Mouse (Mus musculus) splenic B cell, adult 2 months (primary cell): ENCODE results near the gene Zfp644.
"Not testable (repeated sequence)": the region's sequence is repeated elsewhere in the genome, so short reads cannot be mapped to it uniquely, and the experiment has no call there.

Experiments
- DNase-seq: peaks from one replicate; pipeline ENCODE4 v3.0.0-alpha.2; 2011; ENCODE audit warnings: low read depth, low spot score
- H3K27me3 ChIP-seq: 2 replicates; pipeline ENCODE4 v1.6.1; 2012; ENCODE audit warnings: mild to moderate bottlenecking, low read length, moderate library complexity, mixed read lengths; ENCODE audit not compliant: control insufficient read depth, poor library complexity, insufficient read depth, severe bottlenecking
- H3K36me3 ChIP-seq: 2 replicates; pipeline ENCODE4 v1.6.1; 2012; ENCODE audit warnings: mild to moderate bottlenecking, low read length, moderate library complexity, mixed read lengths; ENCODE audit not compliant: control insufficient read depth, poor library complexity, insufficient read depth, severe bottlenecking

Zfp644 gene

DNA sequence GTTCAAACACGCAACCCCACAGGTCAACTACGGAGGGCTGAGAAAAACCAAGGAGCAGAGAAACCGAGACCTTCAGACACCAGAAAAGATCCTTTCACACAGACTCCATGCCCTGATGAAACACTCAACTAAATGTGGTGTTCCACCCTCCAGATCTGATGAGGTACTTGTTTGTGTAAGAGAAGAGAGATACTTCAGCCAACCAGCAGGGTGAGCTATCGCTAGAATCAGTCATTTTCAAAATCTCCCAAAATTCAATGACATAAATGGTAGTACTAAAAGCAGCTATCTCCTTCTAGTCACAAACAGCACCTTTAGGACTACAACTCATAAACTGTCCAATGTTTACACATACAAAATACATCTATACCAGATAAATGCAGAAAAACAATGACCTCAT, 4.1 kb downstream of the Zfp644 start:
- peak; percentile 66 for DNase-seq
- Histone ChIP-seq H3K36me3 (0 out of 2 replicates have a peak, but pooled peaks cover 2% of the 10 kb centered on the region), H3K27me3 (no peaks in the 10 kb centered on the region)

DNA sequence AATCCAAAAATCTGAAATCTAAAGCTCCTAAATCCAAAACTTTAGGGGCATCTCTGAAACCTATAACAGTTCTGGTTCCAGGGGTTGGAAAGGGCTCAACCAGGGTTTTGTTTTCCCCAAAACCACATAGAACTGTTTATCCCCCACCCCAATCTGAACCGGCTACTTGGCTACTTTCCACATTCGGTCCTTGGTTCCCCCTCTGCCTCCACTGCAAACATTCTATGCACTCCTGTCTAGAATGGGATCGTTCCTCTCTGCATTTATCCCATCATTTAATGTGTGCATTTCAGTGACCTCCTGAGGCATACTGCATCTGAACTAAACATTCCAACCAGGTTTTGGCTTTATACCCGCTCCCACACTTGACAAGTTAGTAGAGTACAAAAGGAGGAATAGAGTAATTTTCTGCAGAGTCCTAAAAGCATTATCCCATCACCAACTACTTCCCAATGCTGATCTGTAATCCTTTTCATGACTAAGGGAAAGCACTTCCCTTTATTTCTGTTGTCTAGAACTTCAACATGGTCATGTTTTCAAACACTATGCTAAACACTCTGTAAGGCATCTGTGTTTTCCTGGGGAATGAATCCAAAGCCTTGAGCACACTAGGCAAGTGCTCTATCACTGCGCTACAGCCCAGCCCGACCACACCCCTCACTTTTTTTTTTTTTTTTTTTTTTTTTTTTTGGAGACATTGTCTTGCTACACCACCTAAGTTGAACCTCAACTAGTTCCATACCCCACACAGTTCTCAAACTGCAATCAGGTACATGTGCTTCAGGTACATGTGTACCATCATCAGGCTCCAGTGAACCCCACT, 16.2 kb downstream of the Zfp644 start:
- peaks cover 2% of the 10 kb centered on the region; the same call in 1 of the 2 replicates for H3K36me3 ChIP-seq
- H3K27me3 ChIP-seq, result no peaks in the 10 kb centered on the region
- DNase-seq, result no peak

DNA sequence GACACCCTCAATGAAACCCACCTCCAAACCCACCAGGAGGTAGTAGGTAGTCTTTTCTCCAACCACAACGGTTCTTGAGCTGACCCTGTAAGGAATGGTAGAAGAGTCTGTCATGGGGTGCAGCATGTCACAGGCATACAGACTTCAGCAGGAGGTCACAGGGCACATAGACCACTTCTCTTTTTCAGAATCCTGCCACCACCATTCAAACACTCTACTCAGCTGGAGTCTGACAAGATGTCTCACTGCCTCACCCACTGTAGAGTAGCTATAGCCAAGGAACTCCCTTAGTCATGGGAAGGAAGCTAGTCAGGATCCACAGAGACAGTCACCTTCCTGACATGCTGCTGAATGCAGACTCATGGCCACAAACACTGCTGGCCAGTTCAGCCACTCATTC, 17.4 kb downstream of the Zfp644 start:
- DNase-seq, result peak; percentile 16
- Histone ChIP-seq H3K27me3 (no peaks in the 10 kb centered on the region), H3K36me3 (peaks cover 2% of the 10 kb centered on the region; the same call in 1 of the 2 replicates)

DNA sequence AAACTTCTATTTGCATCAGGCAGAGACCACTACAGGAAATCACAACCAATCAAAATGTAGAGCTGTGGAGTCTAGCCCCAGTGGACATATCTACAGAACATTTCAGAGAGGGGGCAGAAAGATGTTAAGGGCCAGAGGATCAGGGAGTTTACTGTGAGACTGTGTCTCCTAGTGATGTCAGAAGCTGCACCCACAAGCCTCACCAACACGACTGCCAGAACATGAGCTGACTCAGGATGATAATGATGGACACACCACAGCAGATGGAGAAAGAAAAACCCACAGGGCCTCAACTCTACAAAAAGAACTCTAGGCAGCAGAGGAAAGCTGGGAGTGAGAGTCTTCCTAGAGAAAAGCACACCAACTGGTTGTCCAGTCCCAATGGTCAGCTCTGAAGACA, 18.3 kb downstream of the Zfp644 start:
- not testable (repeated sequence) for H3K36me3 ChIP-seq, DNase-seq

DNA sequence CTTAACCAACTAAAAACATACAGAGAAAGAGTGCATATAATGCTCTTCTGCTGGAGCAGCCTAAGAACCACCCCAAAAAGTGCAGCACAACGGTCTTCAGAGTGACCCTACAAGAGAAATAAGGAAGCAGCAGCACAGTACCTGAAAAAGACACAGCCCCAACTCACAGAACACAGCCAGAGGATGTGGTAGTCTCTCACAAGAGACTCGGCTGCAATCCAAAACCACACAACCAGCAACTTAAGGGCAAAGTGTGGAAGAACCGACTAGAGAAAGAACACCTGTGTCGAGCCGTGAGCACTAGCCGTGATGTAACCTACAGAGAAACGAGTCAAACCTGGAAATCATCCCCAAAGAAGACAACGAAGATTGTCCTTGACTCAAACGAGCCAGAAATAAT, 20.3 kb downstream of the Zfp644 start:
- DNase-seq, result peak; percentile 34
- Histone ChIP-seq H3K36me3 (peaks cover 2% of the 10 kb centered on the region; the same call in 1 of the 2 replicates), H3K27me3 (no peaks in the 10 kb centered on the region)

More for the DNA sequence above, 18.3 kb downstream of the Zfp644 start:
- not testable (repeated sequence) for H3K27me3 ChIP-seq

DNA sequence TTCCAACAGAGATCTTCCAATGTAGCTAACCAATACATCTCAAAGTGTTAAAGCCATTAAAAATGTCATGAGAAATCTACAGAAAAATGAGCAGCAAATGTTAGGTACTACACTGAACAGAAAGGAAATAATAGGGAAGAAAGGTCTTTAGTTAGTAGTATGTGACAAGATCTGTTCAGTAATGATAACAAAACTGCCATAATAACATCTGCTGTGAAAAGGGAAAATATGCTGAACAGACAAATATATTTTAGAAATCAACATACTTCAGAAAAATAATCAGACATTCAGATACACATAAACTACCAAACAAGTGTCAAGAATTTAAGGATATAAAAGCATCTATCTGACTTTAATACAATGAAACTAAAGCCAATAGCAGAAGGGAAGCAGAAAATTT, 24.5 kb downstream of the Zfp644 start:
- Histone ChIP-seq H3K36me3 (no peaks in the 10 kb centered on the region), H3K27me3 (no peaks in the 10 kb centered on the region)
- DNase-seq, result no peak

DNA sequence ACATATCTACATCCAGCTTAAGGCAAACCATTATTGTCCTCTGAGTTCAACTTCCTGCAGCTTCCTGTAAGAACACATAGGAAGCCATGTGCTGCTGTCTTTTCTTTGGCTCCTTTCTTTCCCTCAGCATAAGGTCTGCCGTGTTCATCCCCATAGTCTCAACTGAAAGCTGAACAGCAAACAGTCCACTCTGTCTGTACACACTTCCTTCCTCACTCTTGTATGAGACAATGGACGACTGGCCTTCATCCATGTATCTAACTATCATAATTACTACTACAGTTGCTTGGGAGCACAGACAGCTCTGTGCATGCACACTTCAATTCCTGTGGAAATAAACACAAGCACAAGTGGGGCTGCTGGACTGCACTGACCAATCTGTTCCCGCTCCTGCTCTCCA, 25.2 kb downstream of the Zfp644 start:
- Histone ChIP-seq H3K27me3 (no peaks in the 10 kb centered on the region), H3K36me3 (no peaks in the 10 kb centered on the region)
- DNase-seq, result no peak

DNA sequence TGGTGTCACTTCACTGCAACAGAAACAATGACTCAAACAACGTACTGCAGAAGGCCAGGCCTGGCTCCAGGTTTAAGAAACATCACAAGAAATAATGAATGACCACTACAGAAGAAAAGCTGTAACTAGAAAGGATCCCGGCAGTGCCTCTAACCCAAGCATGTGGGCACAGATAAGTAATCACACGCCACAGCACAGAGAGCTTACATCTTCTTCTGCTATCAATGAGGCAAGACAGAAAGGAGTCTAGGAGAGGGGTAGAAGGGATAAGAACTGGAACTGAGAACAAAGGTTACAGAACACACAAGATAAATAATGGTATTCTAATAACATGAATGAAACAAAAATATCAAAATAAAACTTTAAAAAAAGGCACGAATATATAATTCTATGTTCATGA, 32.2 kb downstream of the Zfp644 start:
- Histone ChIP-seq H3K36me3 (peaks cover 2% of the 10 kb centered on the region; the same call in 1 of the 2 replicates), H3K27me3 (no peaks in the 10 kb centered on the region)
- no peak for DNase-seq

DNA sequence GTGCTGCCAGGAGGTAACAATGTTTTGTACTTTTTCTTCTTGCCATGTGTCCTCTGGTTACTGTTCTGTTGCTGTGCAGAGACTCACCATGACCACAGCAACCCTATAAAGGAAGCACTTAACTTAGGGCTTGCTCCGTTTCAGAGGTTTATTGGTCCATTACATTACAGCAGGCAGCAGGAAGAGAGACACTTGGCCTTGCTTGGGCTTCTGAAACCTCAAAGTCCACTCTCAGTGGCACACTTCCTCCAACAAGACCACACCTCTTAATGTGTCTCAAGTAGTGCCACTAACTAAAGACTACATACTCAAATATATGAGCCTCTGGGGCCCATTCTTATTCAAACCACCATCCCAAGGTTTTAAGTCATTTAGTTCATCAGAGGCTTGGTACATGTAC, 36.2 kb downstream of the Zfp644 start:
- no peaks in the 10 kb centered on the region for H3K27me3 ChIP-seq
- H3K36me3 ChIP-seq, result peaks cover 8% of the 10 kb centered on the region; the same call in 1 of the 2 replicates
- DNase-seq, result peak; percentile 4

DNA sequence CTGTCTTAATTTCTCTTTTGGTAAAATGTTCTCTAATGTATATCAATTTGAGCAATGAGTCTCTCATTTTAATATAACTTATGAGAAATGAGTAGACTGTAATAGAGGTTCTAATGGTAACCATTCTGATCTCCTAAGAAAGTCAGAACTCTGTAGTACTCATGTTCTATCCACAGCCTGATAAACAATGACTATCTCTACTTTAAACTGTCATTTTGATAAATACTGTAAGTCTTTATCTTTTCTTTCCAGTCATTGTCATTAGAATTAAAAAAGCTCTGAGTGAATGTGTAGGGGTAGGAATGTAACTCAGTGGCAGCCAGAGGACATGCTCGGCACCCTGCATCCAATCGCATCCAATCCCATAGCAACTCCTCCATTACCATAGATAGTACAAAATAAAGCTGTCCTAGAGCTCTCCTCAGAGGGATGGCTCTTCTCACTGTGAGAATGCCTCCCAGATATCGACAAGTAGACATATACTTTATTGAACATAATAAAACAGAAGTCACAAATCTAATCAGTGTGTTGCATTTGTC, 44.2 kb downstream of the Zfp644 start:
- Histone ChIP-seq H3K36me3 (peaks cover 7% of the 10 kb centered on the region; the same call in 1 of the 2 replicates), H3K27me3 (no peaks in the 10 kb centered on the region)
- DNase-seq, result no peak

DNA sequence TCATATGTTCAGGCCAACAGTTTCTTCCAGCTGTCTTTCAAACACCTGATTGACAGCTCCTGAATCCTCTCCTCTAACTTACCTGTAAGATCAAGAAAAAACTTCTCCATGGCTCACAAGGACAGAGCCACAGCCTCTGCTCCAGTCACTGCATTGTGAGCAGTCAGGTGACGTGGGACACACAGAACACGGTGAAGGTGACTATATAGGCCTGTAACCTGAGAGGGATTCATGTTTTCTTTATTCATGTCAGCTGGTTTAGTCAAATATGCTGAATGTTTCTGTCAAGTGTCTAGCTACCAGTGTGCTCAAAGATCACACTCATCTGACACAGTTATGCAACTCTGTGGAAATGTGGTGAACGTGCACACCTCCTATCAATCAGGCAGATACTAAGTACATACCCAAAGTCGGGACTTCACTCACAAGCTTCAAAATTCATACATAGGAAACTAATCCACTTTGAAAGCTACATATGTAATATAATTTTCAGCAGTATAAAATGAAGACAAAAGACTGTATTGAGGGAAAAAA, 44.8 kb downstream of the Zfp644 start:
- Histone ChIP-seq H3K27me3 (no peaks in the 10 kb centered on the region), H3K36me3 (peaks cover 7% of the 10 kb centered on the region; the same call in 1 of the 2 replicates)
- no peak for DNase-seq

DNA sequence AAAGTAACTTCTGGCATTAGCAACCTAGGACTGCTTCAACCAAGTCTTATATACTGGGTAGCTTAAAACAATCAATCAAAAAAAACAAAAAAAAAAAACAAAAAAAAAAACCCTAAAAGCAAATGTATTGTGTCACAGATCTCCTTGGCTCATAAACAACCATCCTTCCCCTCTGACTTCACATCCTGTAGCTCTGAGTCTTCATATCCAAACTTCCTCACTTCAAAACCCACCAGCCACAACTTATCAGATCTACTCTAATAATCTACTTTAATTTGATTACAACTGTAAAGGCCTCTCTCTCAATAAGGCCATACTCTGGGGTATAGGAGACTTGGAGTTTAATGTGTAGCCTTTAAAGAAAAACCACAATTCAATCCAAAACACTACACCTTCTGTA, 47.1 kb downstream of the Zfp644 start:
- Histone ChIP-seq H3K27me3 (no peaks in the 10 kb centered on the region), H3K36me3 (peaks cover 4% of the 10 kb centered on the region; the same call in 1 of the 2 replicates)
- DNase-seq, result no peak

DNA sequence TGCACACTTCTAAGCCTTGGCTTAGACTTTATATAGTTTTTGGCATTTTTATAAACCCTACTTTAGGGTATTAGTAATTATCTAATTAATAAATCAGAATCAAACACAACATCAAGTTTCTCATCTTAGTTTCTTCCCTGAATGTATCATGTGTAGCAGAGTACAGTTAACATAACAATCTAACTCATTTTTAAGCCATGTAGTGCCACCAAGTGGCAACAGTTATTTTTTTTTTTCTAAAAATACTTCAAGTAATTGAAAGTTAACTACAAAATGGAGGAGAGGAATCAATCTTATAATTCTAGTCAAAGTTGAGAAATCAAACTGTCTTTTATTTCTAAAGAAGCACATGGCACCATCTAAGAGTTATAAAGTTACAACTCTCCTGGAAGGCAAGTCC, 47.6 kb downstream of the Zfp644 start:
- DNase-seq, result peak; percentile 7
- no peaks in the 10 kb centered on the region for H3K27me3 ChIP-seq
- peaks cover 4% of the 10 kb centered on the region; the same call in 1 of the 2 replicates for H3K36me3 ChIP-seq

DNA sequence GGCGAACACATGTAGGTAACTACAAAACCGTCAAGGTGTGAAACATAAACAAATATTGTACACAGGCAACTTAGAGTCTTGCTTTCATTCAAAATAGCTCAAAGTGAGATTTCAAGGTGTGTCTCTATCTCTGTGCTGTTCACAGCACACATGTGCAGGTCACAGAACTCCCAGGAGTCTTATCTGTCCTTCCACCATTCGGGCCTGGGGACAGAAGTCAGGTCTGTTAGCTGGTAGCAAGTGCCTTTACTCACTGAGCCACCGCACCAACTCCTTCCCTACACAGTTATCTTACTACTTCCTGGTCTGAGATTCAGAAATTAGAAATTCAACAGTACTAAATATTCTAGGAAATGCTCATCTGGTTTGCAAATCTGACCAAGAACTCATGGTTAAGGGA, 53.7 kb downstream of the Zfp644 start:
- DNase-seq, result no peak
- H3K36me3 ChIP-seq, result peaks cover 1% of the 10 kb centered on the region; the same call in 1 of the 2 replicates

DNA sequence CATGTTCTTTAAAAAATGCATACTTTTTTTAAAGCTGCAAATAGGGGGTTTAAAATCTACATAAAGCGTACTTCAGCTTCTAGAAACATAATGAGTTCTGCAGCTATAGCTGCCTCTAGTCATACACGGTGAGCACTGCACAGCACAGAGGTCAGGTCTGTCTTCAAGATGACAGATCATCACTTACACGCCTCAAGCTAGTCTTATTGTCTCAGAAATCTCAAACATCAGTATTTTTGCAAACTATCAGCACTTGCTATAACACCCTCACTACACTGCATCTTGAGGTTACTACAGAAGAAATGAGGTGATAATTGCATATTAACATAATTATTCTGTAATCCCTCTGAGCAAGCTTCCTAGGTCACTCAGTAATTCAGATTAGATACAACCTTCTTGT, 55.2 kb downstream of the Zfp644 start:
- Histone ChIP-seq H3K27me3 (no peaks in the 10 kb centered on the region; the same call in 1 of the 2 replicates), H3K36me3 (peaks cover 6% of the 10 kb centered on the region)
- DNase-seq, result no peak

More for the DNA sequence above, 53.7 kb downstream of the Zfp644 start:
- H3K27me3 ChIP-seq, result no peaks in the 10 kb centered on the region
